Mouse (Mus musculus) heart, adult 11 months (tissue): ENCODE measurements at regions not wholly inside any gene's neighbourhood (a gene's known extent, or its start where the extent isn't known, plus 50 kb on each side); places are given as distances from the start of the nearest gene placed in this dataset.

ENCODE experiments used
- DNase-seq: peaks from one replicate; pipeline ENCODE4 v3.0.0; 2022

- no peak for DNase-seq
These were observed 1195.4 kb downstream of the Defb40 start for GRCm38 (mm10) chr8:17782650-17783049.

- no peak for DNase-seq
These were observed 1196.3 kb downstream of the Defb40 start for GRCm38 (mm10) chr8:17781559-17782283.

- no peak for DNase-seq
These were observed 1202.6 kb downstream of the Defb40 start for GRCm38 (mm10) chr8:17775411-17775810.

- no peak for DNase-seq
These were observed 1204.7 kb downstream of the Defb40 start for GRCm38 (mm10) chr8:17773311-17773710.

- peak; percentile 64 for DNase-seq
These were observed 1210.5 kb downstream of the Defb40 start for GRCm38 (mm10) chr8:17767441-17768007.

GRCm38 (mm10) chr8:17724672-17725071, 1253.4 kb downstream of the Defb40 start:
- DNase-seq: peak; percentile 24

GRCm38 (mm10) chr8:17709162-17709561, 1268.9 kb downstream of the Defb40 start:
- peak; percentile 40 for DNase-seq

GRCm38 (mm10) chr8:17708409-17708808, 1269.6 kb downstream of the Defb40 start:
- DNase-seq: no peak

- no peak for DNase-seq
These were observed 1273.8 kb downstream of the Defb40 start for GRCm38 (mm10) chr8:17704289-17704688.

- DNase-seq: peak; percentile 88
These were observed 1277.7 kb downstream of the Defb40 start for GRCm38 (mm10) chr8:17700362-17700761.

GRCm38 (mm10) chr8:17690074-17690848, 1287.8 kb downstream of the Defb40 start:
- DNase-seq: peak; percentile 24

- peak; percentile 58 for DNase-seq
These were observed 1288.4 kb downstream of the Defb40 start for GRCm38 (mm10) chr8:17689641-17690040.

GRCm38 (mm10) chr8:17687084-17687483, 1291.0 kb downstream of the Defb40 start:
- DNase-seq: no peak

GRCm38 (mm10) chr8:17664371-17665141, 1313.5 kb downstream of the Defb40 start:
- DNase-seq: peak; percentile 91

- DNase-seq: no peak
These were observed 1318.2 kb downstream of the Defb40 start for GRCm38 (mm10) chr8:17659753-17660361.

GRCm38 (mm10) chr8:17653786-17654185, 1324.3 kb downstream of the Defb40 start:
- DNase-seq: peak; percentile 14

- no peak for DNase-seq
These were observed 1330.5 kb downstream of the Defb40 start for GRCm38 (mm10) chr8:17647559-17647958.

- no peak for DNase-seq
These were observed 1356.9 kb downstream of the Defb40 start for GRCm38 (mm10) chr8:17621109-17621508.

GRCm38 (mm10) chr8:17618846-17619245, 1359.2 kb downstream of the Defb40 start:
- DNase-seq: no peak

- no peak for DNase-seq
These were observed 1359.9 kb downstream of the Defb40 start for GRCm38 (mm10) chr8:17618147-17618546.

GRCm38 (mm10) chr8:17602861-17603260, 1375.2 kb downstream of the Defb40 start:
- no peak for DNase-seq

- no peak for DNase-seq
These were observed 1379.3 kb downstream of the Defb40 start for GRCm38 (mm10) chr8:17598736-17599135.

- no peak for DNase-seq
These were observed 1381.5 kb downstream of the Defb40 start for GRCm38 (mm10) chr8:17596559-17596958.
